Mouse (Mus musculus) hindbrain, embryonic 10.5 days (tissue): ENCODE results near the gene Il17f. TPM values are rescaled to one million over a fixed set of nuclear protein-coding genes. Genes with fewer than 3 reads are reported as not detected.
"Not testable (repeated sequence)": the region's sequence is repeated elsewhere in the genome, so short reads cannot be mapped to it uniquely, and the experiment has no call there.

Experiments used
- DNase-seq: peaks from one replicate; pipeline ENCODE4 v3.0.0-alpha.2; 2017; ENCODE audit warnings: low spot score
- H3K27ac ChIP-seq: fragments of 300-500 bp; sonication (generic); 2 replicates; pipeline ENCODE4 v1.5.1; 2016; ENCODE audit warnings: mild to moderate bottlenecking, moderate library complexity
- H3K27me3 ChIP-seq: fragments of 300-500 bp; sonication (generic); 2 replicates; pipeline ENCODE4 v1.6.1; 2016; ENCODE audit warnings: mild to moderate bottlenecking; ENCODE audit not compliant: poor library complexity, insufficient read depth, severe bottlenecking
- H3K36me3 ChIP-seq: fragments of 300-500 bp; sonication (generic); 2 replicates; pipeline ENCODE4 v1.6.1; 2016; ENCODE audit warnings: mild to moderate bottlenecking, moderate library complexity
- H3K4me1 ChIP-seq: fragments of 300-500 bp; sonication (generic); replicated peaks from 2 replicates; pipeline ENCODE4 v1.6.1; 2016; ENCODE audit warnings: mild to moderate bottlenecking
- H3K4me3 ChIP-seq: fragments of 300-500 bp; sonication (generic); 2 replicates; pipeline ENCODE4 v1.5.1; 2016; ENCODE audit warnings: mild to moderate bottlenecking, moderate library complexity
- H3K9me3 ChIP-seq: fragments of 300-500 bp; sonication (generic); 2 replicates; pipeline ENCODE4 v1.6.1; 2016; ENCODE audit warnings: mild to moderate bottlenecking, moderate library complexity
- whole genome bisulfite sequencing: fragments of 180-500 bp; shearing (Covaris S2); methylation state at CpG from one replicate; pipeline ENCODE4 v1.1.7; 2016; 5-methylcytosine and 5-hydroxymethylcytosine counted together
- polyA plus RNA-seq: library from polyadenylated mRNA; unstranded; fragments of >200 nt; fragmentation: Nextera tagmentation; extraction: Ambion mirVana; gene quantifications from 2 replicates; pipeline ENCODE4 v1.2.1, GENCODE M21; 2016

The Il17f gene
- 0.54 TPM in 1 of 2 replicates, not detected in the other for polyA plus RNA-seq

GRCm38 (mm10) chr1:20790517-20790916 lies at the start of gene Il17f:
Gene Il17f (minus strand): TSS chr1:20790617.
- whole genome bisulfite sequencing, result 83% methylated on average over 1 of the region's 1 CpGs
- not testable (repeated sequence) for H3K27ac ChIP-seq, H3K9me3 ChIP-seq, H3K4me3 ChIP-seq, H3K27me3 ChIP-seq, H3K36me3 ChIP-seq, H3K4me1 ChIP-seq, DNase-seq

- Histone ChIP-seq H3K4me1 (no peaks in the 10 kb centered on the region; the same call in 1 of the 2 replicates), H3K27me3 (no peaks in the 10 kb centered on the region), H3K36me3 (no peaks in the 10 kb centered on the region), H3K4me3 (no peak overlapping the region), H3K27ac (no peak overlapping the region), H3K9me3 (no peaks in the 10 kb centered on the region)
- DNase-seq, result no peak
- 82% methylated on average over 3 of the region's 3 CpGs for WGBS
Measured at GRCm38 (mm10) chr1:20839911-20840310, 49.5 kb upstream of the Il17f start.

DNA sequence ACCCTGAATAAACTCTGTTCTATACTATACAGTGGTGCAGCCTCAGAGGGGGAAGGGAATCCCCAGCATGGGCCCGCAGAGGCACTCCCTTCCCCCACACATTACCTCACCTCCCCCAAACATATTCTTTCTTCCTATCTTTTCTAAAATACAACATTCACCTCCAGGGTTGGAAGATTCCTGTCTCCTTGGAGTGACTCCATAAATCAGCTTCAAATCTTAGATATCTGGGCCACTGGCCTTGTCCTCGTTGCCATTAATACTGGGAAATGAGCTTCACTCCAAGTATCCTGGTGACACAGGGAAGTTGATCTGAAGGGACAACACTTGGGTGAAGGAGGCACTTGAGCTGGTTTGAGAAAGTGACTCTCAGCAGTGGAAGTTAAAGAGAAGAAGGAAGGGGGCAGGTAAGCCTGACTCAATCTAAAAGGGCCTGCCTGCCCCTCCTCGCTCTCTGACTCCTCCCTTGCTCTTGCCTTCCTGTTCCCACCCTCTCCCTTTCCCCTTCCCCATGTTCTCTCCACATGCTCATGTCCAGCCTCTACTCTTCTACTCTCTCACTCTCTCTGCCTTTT lies 46.2 kb upstream of the Il17f start:
- 88% methylated on average over 3 of the region's 3 CpGs for WGBS
- H3K9me3 ChIP-seq, result no peaks in the 10 kb centered on the region
- no peak overlapping the region for H3K4me3 ChIP-seq
- no peaks in the 10 kb centered on the region for H3K27me3 ChIP-seq
- no peaks in the 10 kb centered on the region for H3K36me3 ChIP-seq
- DNase-seq, result no peak
- no peak overlapping the region for H3K27ac ChIP-seq
- H3K4me1 ChIP-seq, result no peaks in the 10 kb centered on the region

- DNase-seq, result no peak
- H3K4me1 ChIP-seq, result no peaks in the 10 kb centered on the region
- H3K9me3 ChIP-seq, result no peaks in the 10 kb centered on the region
- H3K4me3 ChIP-seq, result no peak overlapping the region
- no peaks in the 10 kb centered on the region for H3K27me3 ChIP-seq
- no peaks in the 10 kb centered on the region for H3K36me3 ChIP-seq
- 78% methylated on average over 3 of the region's 4 CpGs for WGBS
- H3K27ac ChIP-seq, result no peak overlapping the region
Measured at GRCm38 (mm10) chr1:20833141-20833511, 42.7 kb upstream of the Il17f start.

GRCm38 (mm10) chr1:20832473-20833140 lies 42.2 kb upstream of the Il17f start:
- no peaks in the 10 kb centered on the region for H3K4me1 ChIP-seq
- H3K9me3 ChIP-seq, result no peaks in the 10 kb centered on the region
- WGBS, result 72% methylated on average over 5 of the region's 5 CpGs
- no peak for DNase-seq
- H3K4me3 ChIP-seq, result no peak overlapping the region
- H3K27ac ChIP-seq, result no peak overlapping the region
- no peaks in the 10 kb centered on the region for H3K36me3 ChIP-seq
- no peaks in the 10 kb centered on the region for H3K27me3 ChIP-seq

DNA sequence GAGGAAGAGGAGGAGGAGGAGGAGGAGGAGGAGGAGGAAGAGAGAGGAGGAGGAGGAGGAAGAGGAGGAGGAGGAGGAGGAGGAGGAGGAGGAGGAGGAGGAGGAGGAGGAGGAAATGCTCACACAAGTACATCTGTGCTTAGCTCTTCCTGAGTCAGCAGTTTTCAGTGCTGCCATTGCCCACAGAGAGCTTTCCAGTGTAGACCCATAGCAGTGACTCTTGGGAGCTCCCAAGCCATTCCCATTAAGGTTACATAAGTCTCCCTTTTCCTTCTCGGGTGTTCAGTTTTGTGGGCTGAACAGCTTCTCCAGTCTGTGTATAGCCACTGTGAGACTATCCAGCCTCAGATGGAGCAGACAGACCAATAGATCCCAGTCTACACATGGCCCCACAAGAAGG lies 40.1 kb upstream of the Il17f start:
- no peak overlapping the region for H3K27ac ChIP-seq
- WGBS, result 82% methylated on average over 1 of the region's 1 CpGs

GRCm38 (mm10) chr1:20828061-20828460 lies 37.6 kb upstream of the Il17f start:
- DNase-seq, result no peak
- 92% methylated on average over 2 of the region's 2 CpGs for WGBS
- H3K36me3 ChIP-seq, result no peaks in the 10 kb centered on the region
- no peaks in the 10 kb centered on the region for H3K27me3 ChIP-seq
- H3K9me3 ChIP-seq, result no peaks in the 10 kb centered on the region
- H3K4me3 ChIP-seq, result no peak overlapping the region
- no peaks in the 10 kb centered on the region for H3K4me1 ChIP-seq
- H3K27ac ChIP-seq, result no peak overlapping the region

More for the DNA sequence above, 40.1 kb upstream of the Il17f start:
- no peaks in the 10 kb centered on the region for H3K27me3 ChIP-seq
- H3K9me3 ChIP-seq, result no peaks in the 10 kb centered on the region
- no peaks in the 10 kb centered on the region for H3K4me1 ChIP-seq
- no peak for DNase-seq
- no peak overlapping the region for H3K4me3 ChIP-seq
- H3K36me3 ChIP-seq, result no peaks in the 10 kb centered on the region

GRCm38 (mm10) chr1:20825036-20825435 lies 34.6 kb upstream of the Il17f start:
- Histone ChIP-seq H3K9me3 (no peaks in the 10 kb centered on the region), H3K27me3 (no peaks in the 10 kb centered on the region), H3K36me3 (no peaks in the 10 kb centered on the region), H3K4me3 (no peak overlapping the region), H3K4me1 (no peaks in the 10 kb centered on the region), H3K27ac (no peak overlapping the region)
- DNase-seq, result no peak

DNA sequence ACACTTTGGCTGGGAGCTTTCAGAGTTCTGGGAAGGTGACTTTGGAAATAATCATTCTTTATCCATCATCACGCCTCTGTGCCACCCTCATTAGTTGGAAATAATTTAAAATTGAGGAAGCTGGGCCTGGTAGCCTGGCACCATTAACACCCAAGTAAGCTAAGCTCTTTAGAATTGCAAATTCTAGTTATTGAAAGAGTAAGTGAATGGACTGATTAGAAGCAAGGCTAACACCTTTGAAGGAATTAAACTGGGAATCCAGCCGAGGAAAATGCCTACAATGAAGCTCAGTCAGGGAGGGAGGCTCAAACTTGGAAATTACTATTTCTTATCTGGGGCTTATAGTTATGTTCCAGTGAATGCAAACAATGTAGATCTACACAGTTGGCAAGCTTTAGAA lies 33.5 kb upstream of the Il17f start:
- H3K4me1 ChIP-seq, result peaks cover 4% of the 10 kb centered on the region; the same call in 1 of the 2 replicates
- H3K9me3 ChIP-seq, result no peaks in the 10 kb centered on the region
- no peak overlapping the region for H3K4me3 ChIP-seq
- no peaks in the 10 kb centered on the region for H3K27me3 ChIP-seq
- no peak for DNase-seq
- no peak overlapping the region for H3K27ac ChIP-seq
- H3K36me3 ChIP-seq, result no peaks in the 10 kb centered on the region
- 66% methylated on average over 2 of the region's 2 CpGs for WGBS

DNA sequence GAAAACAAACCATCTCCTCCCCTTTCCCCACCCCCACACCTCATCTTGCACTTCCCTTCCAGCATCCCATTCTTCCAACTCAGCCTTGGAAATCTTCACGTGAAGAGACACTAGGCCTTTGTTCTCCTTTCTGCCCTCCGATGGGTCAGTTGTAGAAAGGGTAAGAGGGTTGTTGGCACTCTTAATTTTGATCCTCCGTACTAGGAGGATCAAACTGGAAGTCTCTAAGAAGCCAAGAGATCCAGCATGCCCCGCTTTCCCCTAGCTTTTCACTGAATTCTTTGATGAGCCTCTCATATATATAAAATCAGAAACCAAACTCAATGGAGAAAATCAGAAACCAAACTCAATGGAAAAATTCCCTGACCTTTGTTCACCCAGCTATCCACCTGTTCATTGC lies 33.1 kb upstream of the Il17f start:
- H3K27ac ChIP-seq, result no peak overlapping the region
- H3K4me3 ChIP-seq, result no peak overlapping the region
- WGBS, result 55% methylated on average over 4 of the region's 4 CpGs
- peaks cover 8% of the 10 kb centered on the region for H3K4me1 ChIP-seq
- no peaks in the 10 kb centered on the region for H3K36me3 ChIP-seq
- H3K27me3 ChIP-seq, result no peaks in the 10 kb centered on the region
- no peaks in the 10 kb centered on the region for H3K9me3 ChIP-seq
- no peak for DNase-seq

DNA sequence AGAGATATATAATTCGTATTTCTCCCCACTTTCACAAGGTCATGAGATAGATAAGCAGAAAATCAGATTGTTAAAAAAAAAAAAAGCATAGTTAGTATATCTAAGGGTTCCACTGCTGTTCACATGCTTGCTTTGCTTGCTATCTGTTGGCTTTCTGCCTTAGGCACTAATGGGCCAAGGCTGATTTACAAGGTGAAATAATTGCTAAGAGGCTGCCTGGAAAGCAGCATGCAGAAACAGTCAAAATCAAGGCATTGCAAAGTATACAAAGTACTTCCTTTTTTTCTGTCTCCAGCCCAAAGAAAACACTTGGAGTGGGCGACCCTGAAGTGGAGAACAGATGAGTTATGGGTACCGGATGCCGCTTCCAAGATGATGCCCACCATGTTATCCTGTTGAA lies 30.5 kb upstream of the Il17f start:
- Histone ChIP-seq H3K27ac (no peak overlapping the region), H3K36me3 (peaks cover 23% of the 10 kb centered on the region), H3K27me3 (no peaks in the 10 kb centered on the region), H3K9me3 (no peaks in the 10 kb centered on the region), H3K4me3 (peak overlapping the region; percentile 86; the same call in 1 of the 2 replicates), H3K4me1 (peaks cover 19% of the 10 kb centered on the region)
- no peak for DNase-seq
- 92% methylated on average over 4 of the region's 4 CpGs for WGBS

- H3K4me3 ChIP-seq, result peak within 1 kb of the TSS; percentile 86
- H3K27me3 ChIP-seq, result no peaks in the 10 kb centered on the region
- H3K9me3 ChIP-seq, result no peaks in the 10 kb centered on the region
- H3K27ac ChIP-seq, result peak within 1 kb of the TSS; percentile 92
- WGBS, result under 1% methylated on average over 52 of the region's 52 CpGs
- peaks cover 19% of the 10 kb centered on the region for H3K4me1 ChIP-seq
- H3K36me3 ChIP-seq, result peaks cover 33% of the 10 kb centered on the region
- DNase-seq, result peak; percentile 92
Measured at GRCm38 (mm10) chr1:20819771-20820605, 29.6 kb upstream of the Il17f start, which contains the start of gene Mcm3. Gene Mcm3 (minus strand): TSS chr1:20820312.

DNA sequence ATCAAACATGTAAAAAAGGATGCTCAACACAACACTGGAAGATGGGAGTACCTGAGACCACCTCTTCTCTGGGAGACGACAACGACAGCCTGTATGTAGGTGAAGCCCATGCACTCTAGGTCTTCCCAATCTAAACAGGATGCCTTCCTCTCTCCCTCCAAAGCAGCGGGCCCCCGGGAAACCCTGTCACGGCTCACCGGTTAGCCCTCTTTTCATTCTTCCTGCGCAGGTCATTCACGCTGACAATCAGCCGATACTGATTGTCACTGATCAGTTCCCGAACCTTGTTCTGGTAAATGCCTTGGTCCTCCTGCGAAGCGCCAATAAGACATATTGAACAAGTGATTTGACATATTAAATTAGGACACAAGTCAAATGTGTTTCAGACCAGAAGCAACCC lies 27.2 kb upstream of the Il17f start:
- H3K4me1 ChIP-seq, result peaks cover 19% of the 10 kb centered on the region
- H3K36me3 ChIP-seq, result peaks cover 57% of the 10 kb centered on the region
- DNase-seq, result no peak

More for the DNA sequence above, 27.2 kb upstream of the Il17f start:
- 63% methylated on average over 12 of the region's 12 CpGs for WGBS
- no peak overlapping the region for H3K27ac ChIP-seq
- H3K9me3 ChIP-seq, result no peaks in the 10 kb centered on the region
- no peaks in the 10 kb centered on the region for H3K27me3 ChIP-seq
- H3K4me3 ChIP-seq, result peak overlapping the region; percentile 86; the same call in 1 of the 2 replicates
